Mouse (Mus musculus): ENCODE measurements around the gene Golga7b. TPM values are rescaled to one million over a fixed set of nuclear protein-coding genes. Genes with fewer than 3 reads are reported as not detected.

Golga7b gene
- polyA plus RNA-seq, 1 experiment from 2014 or later, result 2.3 TPM

- no peaks in the 10 kb centered on the region for H3K9me3 ChIP-seq (ENCODE audit: control insufficient read depth, low read length)
- H3K4me2 ChIP-seq, result no peak overlapping the region
- no peaks in the 10 kb centered on the region for H3K27me3 ChIP-seq (ENCODE audit: control insufficient read depth, insufficient read depth, low read length)
- no peak overlapping the region for H3K9ac ChIP-seq (ENCODE audit: low read length)
- ATAC-seq (ENCODE audit: low FRiP score), result no peak
- no peaks in the 10 kb centered on the region for H3K4me1 ChIP-seq (ENCODE audit: control insufficient read depth, insufficient read depth, low read length)
- 82% methylated on average over 5 of the region's 5 CpGs for WGBS
- no peak overlapping the region for H3K4me3 ChIP-seq (ENCODE audit: low read depth, low read length)
- no peak overlapping the region for H3K27ac ChIP-seq (ENCODE audit: low read depth, low read length)
- no peak for DNase-seq (ENCODE audit: low spot score, missing footprints)
- no peaks in the 10 kb centered on the region for H3K36me3 ChIP-seq (ENCODE audit: control insufficient read depth, insufficient read depth, low read length)
These were observed 31.1 kb downstream of the Golga7b start for GRCm38 (mm10) chr19:42278461-42278860.

DNA sequence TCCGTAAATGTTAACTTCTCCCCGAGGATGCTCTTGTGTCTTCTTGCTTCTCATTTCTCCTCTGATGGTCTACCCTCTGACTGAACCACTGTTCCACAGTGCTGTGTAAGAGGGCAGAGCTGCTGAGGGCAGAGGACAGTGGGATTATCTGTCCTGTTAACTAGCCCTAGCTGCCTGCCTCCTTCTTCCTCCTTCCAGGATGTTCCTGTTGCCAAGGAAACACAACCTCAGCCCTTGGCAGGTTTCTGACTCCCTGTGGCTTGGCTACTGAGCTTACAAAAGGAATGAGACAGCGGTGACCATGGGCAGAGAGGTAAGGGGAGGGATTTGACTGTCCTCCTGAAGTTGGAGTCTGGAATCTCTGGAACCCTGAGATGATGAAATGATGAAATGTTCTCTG is 32.2 kb downstream of the Golga7b start:
- Histone ChIP-seq H3K27ac (ENCODE audit: low read depth, low read length) (no peak overlapping the region), H3K36me3 (ENCODE audit: control insufficient read depth, insufficient read depth, low read length) (no peaks in the 10 kb centered on the region), H3K9me3 (ENCODE audit: control insufficient read depth, low read length) (no peaks in the 10 kb centered on the region), H3K4me2 (no peak overlapping the region), H3K9ac (ENCODE audit: low read length) (no peak overlapping the region), H3K4me3 (ENCODE audit: low read depth, low read length) (no peak overlapping the region), H3K4me1 (ENCODE audit: control insufficient read depth, insufficient read depth, low read length) (no peaks in the 10 kb centered on the region), H3K27me3 (ENCODE audit: control insufficient read depth, insufficient read depth, low read length) (no peaks in the 10 kb centered on the region)
- ATAC-seq (ENCODE audit: low FRiP score) (no peak), DNase-seq (ENCODE audit: low spot score, missing footprints) (no peak)
- WGBS, result 58% methylated on average over 3 of the region's 3 CpGs

GRCm38 (mm10) chr19:42284178-42284577 is 36.8 kb downstream of the Golga7b start:
- H3K27me3 ChIP-seq (ENCODE audit: control insufficient read depth, insufficient read depth, low read length), result no peaks in the 10 kb centered on the region
- H3K9ac ChIP-seq (ENCODE audit: low read length), result no peak overlapping the region
- no peak overlapping the region for H3K27ac ChIP-seq (ENCODE audit: low read depth, low read length)
- H3K4me3 ChIP-seq (ENCODE audit: low read depth, low read length), result no peak overlapping the region
- no peaks in the 10 kb centered on the region for H3K9me3 ChIP-seq (ENCODE audit: control insufficient read depth, low read length)
- WGBS, result 72% methylated on average over 8 of the region's 8 CpGs
- DNase-seq (ENCODE audit: low spot score, missing footprints) (no peak), ATAC-seq (ENCODE audit: low FRiP score) (no peak)
- no peaks in the 10 kb centered on the region for H3K36me3 ChIP-seq (ENCODE audit: control insufficient read depth, insufficient read depth, low read length)
- H3K4me2 ChIP-seq, result no peak overlapping the region
- H3K4me1 ChIP-seq (ENCODE audit: control insufficient read depth, insufficient read depth, low read length), result peaks cover 3% of the 10 kb centered on the region; the same call in 1 of the 2 replicates

- no peaks in the 10 kb centered on the region for H3K27me3 ChIP-seq (ENCODE audit: control insufficient read depth, insufficient read depth, low read length)
- ATAC-seq (ENCODE audit: low FRiP score) (no peak), DNase-seq (ENCODE audit: low spot score, missing footprints) (no peak)
- H3K27ac ChIP-seq (ENCODE audit: low read depth, low read length), result no peak overlapping the region
- 70% methylated on average over 4 of the region's 4 CpGs for WGBS
- no peaks in the 10 kb centered on the region for H3K9me3 ChIP-seq (ENCODE audit: control insufficient read depth, low read length)
- H3K4me3 ChIP-seq (ENCODE audit: low read depth, low read length), result no peak overlapping the region
- H3K4me1 ChIP-seq (ENCODE audit: control insufficient read depth, insufficient read depth, low read length), result peaks cover 18% of the 10 kb centered on the region
- H3K9ac ChIP-seq (ENCODE audit: low read length), result no peak overlapping the region
- no peak overlapping the region for H3K4me2 ChIP-seq
- no peaks in the 10 kb centered on the region for H3K36me3 ChIP-seq (ENCODE audit: control insufficient read depth, insufficient read depth, low read length)
These were observed 41.0 kb downstream of the Golga7b start for GRCm38 (mm10) chr19:42288361-42288760.

DNA sequence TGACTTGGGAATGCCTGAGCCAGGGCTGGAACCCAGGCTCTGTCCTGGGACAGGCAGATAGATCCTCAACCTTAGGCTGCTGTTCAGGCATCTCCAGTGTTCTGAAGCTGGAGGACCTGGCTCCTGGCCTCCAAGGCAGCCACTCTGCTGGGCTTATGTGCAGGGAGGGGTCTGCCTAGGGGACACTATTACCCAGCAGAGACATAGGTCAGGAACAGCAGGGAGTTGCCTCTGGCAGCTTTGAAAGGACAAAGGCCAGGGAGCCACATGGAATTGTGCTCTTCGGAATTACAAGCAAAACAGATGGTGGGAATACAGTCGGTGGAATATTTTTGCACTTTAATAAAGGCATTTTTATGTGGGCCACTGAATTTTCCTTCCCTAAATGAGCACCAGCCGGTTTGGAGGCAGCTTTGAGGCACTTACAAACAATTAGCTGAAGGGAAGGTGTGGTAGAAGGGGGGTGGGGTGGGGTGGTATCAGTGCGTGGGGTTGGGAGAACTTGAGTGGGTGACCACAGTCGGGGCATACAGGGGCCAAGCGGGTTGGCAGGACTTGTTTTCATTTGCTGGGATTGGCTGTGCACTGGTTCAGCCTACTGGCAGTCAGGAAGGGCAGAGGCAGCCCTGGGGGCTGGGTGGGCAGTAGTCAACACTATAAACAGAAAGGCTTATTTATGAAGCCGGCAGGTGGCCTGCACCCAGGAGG is 43.7 kb downstream of the Golga7b start:
- Histone ChIP-seq H3K4me1 (ENCODE audit: control insufficient read depth, insufficient read depth, low read length) (peaks cover 18% of the 10 kb centered on the region), H3K27ac (ENCODE audit: low read depth, low read length) (no peak overlapping the region), H3K4me3 (ENCODE audit: low read depth, low read length) (no peak overlapping the region), H3K36me3 (ENCODE audit: control insufficient read depth, insufficient read depth, low read length) (no peaks in the 10 kb centered on the region), H3K9me3 (ENCODE audit: control insufficient read depth, low read length) (no peaks in the 10 kb centered on the region), H3K27me3 (ENCODE audit: control insufficient read depth, insufficient read depth, low read length) (no peaks in the 10 kb centered on the region), H3K9ac (ENCODE audit: low read length) (no peak overlapping the region), H3K4me2 (no peak overlapping the region)
- peak; percentile 87 for DNase-seq (ENCODE audit: low spot score, missing footprints)
- ATAC-seq (ENCODE audit: low FRiP score), result peak; percentile 50; the same call in 1 of the 2 replicates
- WGBS, result 32% methylated on average over 7 of the region's 7 CpGs

DNA sequence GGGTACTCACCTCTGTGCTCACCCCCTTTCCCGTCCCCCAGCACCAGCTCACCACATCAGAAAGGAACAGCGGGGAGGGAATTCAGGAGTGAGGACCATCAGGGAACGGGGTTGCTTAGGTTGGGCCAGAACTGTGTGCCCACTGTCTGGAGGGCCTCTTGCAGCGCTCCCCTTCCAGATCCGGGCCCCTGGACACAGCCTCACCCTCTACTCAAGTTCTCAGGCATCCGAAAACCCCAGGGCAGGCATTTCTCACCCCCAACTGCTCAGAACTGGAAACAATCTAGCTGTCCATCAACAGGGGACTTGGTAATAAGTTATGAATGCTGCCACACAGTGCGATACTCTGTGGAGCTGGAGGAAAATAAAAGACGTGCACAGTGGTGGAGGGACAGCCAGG is 44.7 kb downstream of the Golga7b start:
- no peak overlapping the region for H3K27ac ChIP-seq (ENCODE audit: low read depth, low read length)
- H3K4me1 ChIP-seq (ENCODE audit: control insufficient read depth, insufficient read depth, low read length), result peaks cover 18% of the 10 kb centered on the region
- no peaks in the 10 kb centered on the region for H3K36me3 ChIP-seq (ENCODE audit: control insufficient read depth, insufficient read depth, low read length)
- H3K9me3 ChIP-seq (ENCODE audit: control insufficient read depth, low read length), result no peaks in the 10 kb centered on the region
- no peaks in the 10 kb centered on the region for H3K27me3 ChIP-seq (ENCODE audit: control insufficient read depth, insufficient read depth, low read length)
- DNase-seq (ENCODE audit: low spot score, missing footprints) (peak; percentile 91), ATAC-seq (ENCODE audit: low FRiP score) (peak; percentile 58)
- WGBS, result 44% methylated on average over 8 of the region's 8 CpGs
- H3K4me3 ChIP-seq (ENCODE audit: low read depth, low read length), result no peak overlapping the region
- no peak overlapping the region for H3K4me2 ChIP-seq
- no peak overlapping the region for H3K9ac ChIP-seq (ENCODE audit: low read length)

GRCm38 (mm10) chr19:42293216-42293615 is 45.8 kb downstream of the Golga7b start:
- no peak overlapping the region for H3K4me2 ChIP-seq
- DNase-seq (ENCODE audit: low spot score, missing footprints) (no peak), ATAC-seq (ENCODE audit: low FRiP score) (no peak)
- no peak overlapping the region for H3K9ac ChIP-seq (ENCODE audit: low read length)
- peaks cover 16% of the 10 kb centered on the region for H3K4me1 ChIP-seq (ENCODE audit: control insufficient read depth, insufficient read depth, low read length)
- no peaks in the 10 kb centered on the region for H3K9me3 ChIP-seq (ENCODE audit: control insufficient read depth, low read length)
- H3K27me3 ChIP-seq (ENCODE audit: control insufficient read depth, insufficient read depth, low read length), result no peaks in the 10 kb centered on the region
- no peaks in the 10 kb centered on the region for H3K36me3 ChIP-seq (ENCODE audit: control insufficient read depth, insufficient read depth, low read length)
- no peak overlapping the region for H3K4me3 ChIP-seq (ENCODE audit: low read depth, low read length)
- 76% methylated on average over 6 of the region's 6 CpGs for WGBS
- no peak overlapping the region for H3K27ac ChIP-seq (ENCODE audit: low read depth, low read length)

DNA sequence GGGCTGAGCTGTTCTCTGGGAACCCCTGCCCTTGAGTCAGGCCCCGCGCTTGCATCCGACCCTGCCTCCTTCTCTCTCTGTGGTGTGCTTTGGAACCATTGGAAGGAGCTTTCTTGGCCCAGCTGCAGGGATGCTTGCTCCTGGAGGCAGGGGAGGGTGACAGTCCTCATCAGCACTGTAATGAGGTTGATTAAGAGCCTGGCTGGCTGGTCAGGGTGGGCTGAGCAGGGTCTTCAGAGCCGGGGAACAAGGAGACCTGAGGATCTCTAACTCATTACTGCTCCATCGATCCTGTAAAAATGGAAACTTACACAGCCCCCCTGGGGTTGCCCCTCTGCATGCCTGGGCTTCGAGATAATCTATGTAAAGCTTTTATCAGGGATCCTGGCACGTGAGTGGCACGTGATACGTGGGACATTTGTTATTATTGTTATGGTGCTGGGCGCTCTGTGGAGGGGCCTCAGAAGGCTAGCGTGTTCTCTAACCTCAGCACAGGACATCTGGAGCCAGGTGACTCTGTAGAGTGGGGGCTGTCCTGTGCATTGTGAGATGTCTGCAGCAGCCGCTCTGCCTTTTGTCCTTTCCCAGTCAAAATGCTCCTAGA is 55.9 kb downstream of the Golga7b start:
- Histone ChIP-seq H3K9ac (ENCODE audit: low read length) (no peak overlapping the region), H3K36me3 (ENCODE audit: control insufficient read depth, insufficient read depth, low read length) (no peaks in the 10 kb centered on the region), H3K27me3 (ENCODE audit: control insufficient read depth, insufficient read depth, low read length) (no peaks in the 10 kb centered on the region), H3K4me1 (ENCODE audit: control insufficient read depth, insufficient read depth, low read length) (peaks cover 8% of the 10 kb centered on the region; the same call in 1 of the 2 replicates), H3K9me3 (ENCODE audit: control insufficient read depth, low read length) (no peaks in the 10 kb centered on the region), H3K4me3 (ENCODE audit: low read depth, low read length) (no peak overlapping the region), H3K4me2 (no peak overlapping the region), H3K27ac (ENCODE audit: low read depth, low read length) (no peak overlapping the region)
- ATAC-seq (ENCODE audit: low FRiP score) (peak; percentile 55; the same call in 1 of the 2 replicates), DNase-seq (ENCODE audit: low spot score, missing footprints) (no peak)
- 54% methylated on average over 12 of the region's 12 CpGs for WGBS

GRCm38 (mm10) chr19:42304506-42304905 is 57.1 kb downstream of the Golga7b start:
- DNase-seq (ENCODE audit: low spot score, missing footprints) (no peak), ATAC-seq (ENCODE audit: low FRiP score) (no peak)
- H3K4me3 ChIP-seq (ENCODE audit: low read depth, low read length), result no peak overlapping the region
- H3K36me3 ChIP-seq (ENCODE audit: control insufficient read depth, insufficient read depth, low read length), result no peaks in the 10 kb centered on the region
- no peak overlapping the region for H3K9ac ChIP-seq (ENCODE audit: low read length)
- WGBS, result 89% methylated on average over 13 of the region's 13 CpGs
- no peak overlapping the region for H3K27ac ChIP-seq (ENCODE audit: low read depth, low read length)
- no peak overlapping the region for H3K4me2 ChIP-seq
- no peaks in the 10 kb centered on the region for H3K27me3 ChIP-seq (ENCODE audit: control insufficient read depth, insufficient read depth, low read length)
- peaks cover 8% of the 10 kb centered on the region; the same call in 1 of the 2 replicates for H3K4me1 ChIP-seq (ENCODE audit: control insufficient read depth, insufficient read depth, low read length)
- no peaks in the 10 kb centered on the region for H3K9me3 ChIP-seq (ENCODE audit: control insufficient read depth, low read length)

Measured in midbrain, embryonic 11.5 days (tissue).